Mouse (Mus musculus) monocyte, adult 5-6 weeks (primary cell): ENCODE measurements around the gene Slc7a11. TPM values are rescaled to one million over a fixed set of nuclear protein-coding genes. Genes with fewer than 3 reads are reported as not detected.

Experiments
- ATAC-seq: fragments of 153-309, 156-312 bp; replicated peaks from 2 replicates; pipeline ENCODE4 v1.8.0; 2017; ENCODE audit warnings: mild to moderate bottlenecking; ENCODE audit not compliant: low TSS enrichment, insufficient number of reproducible peaks, severe bottlenecking, poor library complexity, low FRiP score
- total RNA-seq: library from RNA; stranded (forward); fragments of 200-1000, 200-491, 200-594 nt; gene quantifications from 3 replicates; pipeline ENCODE4 v1.2.3, GENCODE M21; 2017

The Slc7a11 gene
- total RNA-seq, 1 experiment from 2014 or later: 6.0 TPM

DNA sequence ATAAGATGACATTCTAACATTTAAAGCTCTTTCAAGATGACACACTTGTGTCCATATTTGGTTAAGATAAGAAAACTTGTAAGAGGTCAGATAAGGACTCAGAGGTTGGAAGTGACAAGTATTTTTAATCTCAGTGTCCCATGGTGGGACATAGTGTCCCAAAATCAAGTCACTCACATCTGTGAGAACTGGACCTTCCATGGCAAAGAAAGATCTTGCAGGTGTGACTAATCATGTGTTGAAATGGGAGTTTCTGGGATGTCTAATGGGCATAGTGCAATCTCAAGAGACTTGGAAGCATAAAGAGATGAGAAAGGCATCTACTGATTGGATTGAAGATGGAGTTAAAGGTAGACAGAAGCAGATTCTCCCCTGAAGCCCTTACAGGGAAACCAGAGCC is 513.9 kb downstream of the Slc7a11 start:
- no peak for ATAC-seq

DNA sequence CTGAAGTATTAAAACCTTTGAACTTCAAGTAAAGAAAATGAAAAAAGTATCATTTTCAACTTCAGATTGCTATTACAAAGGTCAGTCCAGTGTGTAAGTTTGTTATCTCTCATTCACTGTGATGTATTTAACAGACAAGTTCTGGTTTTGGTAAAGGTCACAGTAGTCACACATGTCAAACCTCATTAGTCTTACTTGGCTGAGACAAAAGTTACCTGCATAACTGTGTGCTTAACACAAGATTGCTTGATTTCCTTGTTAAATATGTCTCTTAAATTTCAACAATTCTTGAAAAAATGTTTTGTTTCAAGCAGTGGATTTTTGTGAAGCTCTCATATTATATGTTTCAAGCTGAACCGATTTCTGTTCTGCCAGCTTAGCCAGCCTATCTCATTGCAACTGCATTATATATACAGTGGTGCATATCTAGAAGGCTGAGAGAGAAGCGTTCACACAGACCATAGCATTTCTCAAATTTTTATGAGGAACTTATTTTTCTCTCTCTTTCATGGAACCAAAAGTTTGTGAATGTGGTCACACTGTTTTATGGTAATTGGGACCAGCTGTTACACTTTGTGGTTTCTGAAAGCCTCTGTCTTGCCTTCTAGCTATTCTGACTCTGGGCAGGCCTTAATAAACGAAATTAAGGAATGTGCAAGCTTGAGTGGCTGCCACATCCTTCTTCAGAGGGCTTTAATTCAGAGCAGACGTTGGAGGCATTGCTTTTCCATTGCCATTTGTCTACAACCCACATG is 514.7 kb downstream of the Slc7a11 start:
- no peak for ATAC-seq

DNA sequence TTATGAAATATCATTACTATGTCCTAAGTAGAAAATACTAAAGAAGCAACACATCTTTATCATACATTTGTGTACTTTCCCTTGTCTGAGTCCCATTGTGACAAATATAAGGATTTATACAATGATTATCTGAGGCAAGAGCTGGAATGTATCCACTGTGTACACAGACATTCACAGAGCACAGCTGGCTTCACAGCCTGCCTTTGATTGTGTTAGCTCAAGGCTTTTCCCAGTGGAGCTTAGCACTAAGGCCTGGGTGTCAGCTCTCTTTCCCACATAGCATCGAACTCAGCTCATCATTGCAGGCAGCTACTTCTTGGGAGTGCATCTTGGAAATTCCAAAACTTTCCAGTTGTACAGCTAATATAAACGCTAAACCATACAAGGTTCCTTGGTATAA is 529.5 kb downstream of the Slc7a11 start:
- ATAC-seq: no peak

DNA sequence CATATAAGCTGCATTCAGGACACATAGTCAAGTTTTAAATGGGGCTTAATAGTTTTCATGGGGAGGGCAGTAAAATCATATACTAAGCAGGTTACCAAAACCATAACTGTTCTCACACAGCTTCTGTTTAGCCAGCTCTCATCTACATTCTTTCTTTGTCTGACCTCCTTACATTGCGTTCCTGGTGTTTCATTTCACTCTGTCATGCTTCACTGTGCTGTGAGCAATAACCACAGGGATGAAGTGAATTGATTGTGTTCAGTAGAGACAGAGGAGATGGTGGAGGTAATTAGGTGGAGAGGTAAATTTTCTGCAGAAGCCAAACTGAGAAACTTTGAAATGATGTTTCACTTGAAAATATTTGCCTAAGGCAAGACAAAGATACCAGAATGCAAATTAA is 532.5 kb downstream of the Slc7a11 start:
- ATAC-seq: no peak

DNA sequence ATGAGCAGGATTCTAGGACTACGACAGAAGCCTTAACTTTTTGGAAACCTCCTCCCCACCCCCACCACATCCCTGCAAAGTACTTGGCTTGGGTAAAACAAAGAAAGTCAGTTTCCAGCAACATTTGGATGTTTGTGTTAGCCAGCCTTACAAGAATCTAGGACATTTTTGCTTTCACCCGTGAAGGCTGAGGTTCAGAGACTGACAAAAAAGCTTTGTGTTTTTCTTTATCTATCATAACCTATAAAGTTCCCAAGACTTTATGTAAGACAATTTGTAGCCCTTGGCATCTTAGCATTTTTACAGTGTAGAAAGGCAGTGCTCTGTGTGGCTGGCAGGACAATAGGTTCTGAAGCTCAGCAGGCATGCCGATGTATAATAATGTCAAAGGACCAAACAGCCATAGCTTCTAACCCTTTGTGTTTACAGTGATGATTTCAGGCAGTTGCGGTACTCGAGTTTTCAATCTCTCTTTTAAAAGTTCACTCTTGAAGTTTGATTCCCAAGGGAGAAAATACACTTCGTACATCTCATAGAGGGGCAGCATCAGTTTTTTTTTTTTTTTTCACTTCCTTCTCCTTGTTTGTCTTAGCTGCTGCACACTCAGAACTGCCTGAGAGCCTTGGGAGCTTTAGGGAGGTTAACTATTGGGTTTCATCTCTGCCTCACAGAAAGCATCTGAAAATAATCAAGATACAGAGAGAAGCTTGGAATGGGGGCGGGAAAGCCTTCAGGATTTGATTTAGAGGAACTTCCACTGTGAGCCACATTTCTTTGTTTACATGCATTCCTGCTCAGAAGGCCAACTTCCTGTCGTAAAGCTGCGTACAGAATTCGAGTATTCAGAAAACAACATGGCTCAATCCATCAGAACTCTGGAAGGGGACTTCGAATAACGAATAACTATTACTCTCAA is 534.7 kb downstream of the Slc7a11 start:
- ATAC-seq: no peak

DNA sequence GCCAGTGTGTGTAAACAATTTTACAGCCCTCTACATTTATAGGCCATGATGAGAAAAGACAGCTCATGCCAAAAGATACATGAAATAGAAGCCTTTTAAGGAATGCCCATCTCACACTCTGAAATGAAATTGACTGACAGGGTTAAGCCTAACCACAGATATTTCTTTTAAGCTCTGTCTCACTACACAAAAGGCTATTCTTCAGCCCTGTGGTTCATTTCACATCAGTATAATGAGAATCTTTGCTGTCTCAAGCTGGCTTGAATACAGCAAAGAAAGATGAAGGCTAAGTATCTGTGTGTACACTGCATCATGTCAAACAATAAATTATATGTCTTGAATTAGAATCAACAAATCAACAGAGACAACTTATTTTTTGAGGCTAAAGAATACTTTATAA is 549.5 kb downstream of the Slc7a11 start:
- ATAC-seq: no peak

DNA sequence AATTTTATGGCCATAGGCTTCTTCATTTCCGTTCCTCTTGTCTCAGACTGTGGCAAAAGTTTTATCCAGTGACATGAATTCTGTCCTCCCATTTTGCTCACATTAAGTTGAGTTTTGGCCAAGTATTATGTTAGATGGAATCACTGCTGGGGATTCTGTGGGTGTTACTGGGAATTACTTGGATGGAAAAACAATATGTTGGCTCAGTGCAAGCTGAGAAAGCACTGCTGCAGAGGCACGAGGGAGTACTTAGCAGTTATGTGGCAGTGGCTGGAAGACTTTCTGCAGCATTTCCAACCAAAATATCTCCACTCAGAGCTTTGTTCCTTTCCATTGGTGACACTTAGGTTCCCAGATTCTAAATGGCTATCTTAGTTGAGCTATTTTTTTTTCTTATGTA is 556.1 kb downstream of the Slc7a11 start:
- no peak for ATAC-seq

DNA sequence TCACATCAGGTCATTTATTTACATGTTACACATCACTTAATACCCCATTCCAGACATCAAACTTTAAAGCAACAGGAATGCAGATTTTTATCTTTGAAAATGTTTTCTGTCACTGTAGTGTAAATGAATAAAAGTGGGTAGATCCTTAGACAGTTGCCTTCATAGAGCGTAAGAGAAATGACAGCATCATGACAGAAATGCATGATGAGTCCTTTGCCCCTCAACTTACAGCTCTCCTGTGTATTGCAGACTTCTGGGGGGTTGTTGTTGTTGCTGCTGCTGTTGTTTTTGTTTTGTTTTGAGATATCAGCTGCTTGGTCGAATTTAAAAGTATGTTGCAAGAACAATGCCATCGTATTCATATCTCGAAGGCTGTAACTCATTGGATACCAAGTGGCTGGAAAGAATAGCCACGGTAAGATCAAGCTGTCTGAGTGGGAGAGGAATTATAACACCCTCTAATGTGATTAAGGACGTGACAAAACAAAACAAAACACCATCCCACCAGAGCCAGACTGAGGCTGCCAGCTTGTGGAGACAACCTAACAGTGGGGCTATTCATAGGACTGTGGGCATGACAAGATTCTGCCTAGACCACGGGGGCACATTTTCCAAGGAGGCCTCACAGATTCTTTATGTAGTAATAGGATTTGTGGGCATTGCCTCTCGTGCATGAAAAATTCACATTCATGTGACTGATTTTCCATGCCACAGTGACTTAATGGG is 557.0 kb downstream of the Slc7a11 start:
- ATAC-seq: no peak

DNA sequence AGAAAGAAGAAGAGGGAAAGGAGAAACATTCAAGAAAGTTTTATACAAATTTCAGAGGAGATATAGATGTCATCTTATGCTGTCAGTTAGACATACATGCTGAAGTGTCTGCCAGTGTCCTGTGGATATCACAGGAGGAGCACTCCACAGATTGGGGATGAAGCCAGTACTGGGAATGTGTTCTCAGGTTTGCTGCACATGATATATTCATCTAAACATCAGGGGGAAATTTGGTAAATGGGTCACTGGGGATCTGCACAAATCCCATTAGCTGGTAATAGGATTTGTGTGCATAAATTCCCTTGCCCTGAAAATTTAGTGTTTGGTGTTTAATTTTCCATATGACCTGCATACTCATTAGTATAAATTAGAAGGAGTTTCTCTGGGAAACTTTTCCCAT is 562.9 kb downstream of the Slc7a11 start:
- no peak for ATAC-seq

DNA sequence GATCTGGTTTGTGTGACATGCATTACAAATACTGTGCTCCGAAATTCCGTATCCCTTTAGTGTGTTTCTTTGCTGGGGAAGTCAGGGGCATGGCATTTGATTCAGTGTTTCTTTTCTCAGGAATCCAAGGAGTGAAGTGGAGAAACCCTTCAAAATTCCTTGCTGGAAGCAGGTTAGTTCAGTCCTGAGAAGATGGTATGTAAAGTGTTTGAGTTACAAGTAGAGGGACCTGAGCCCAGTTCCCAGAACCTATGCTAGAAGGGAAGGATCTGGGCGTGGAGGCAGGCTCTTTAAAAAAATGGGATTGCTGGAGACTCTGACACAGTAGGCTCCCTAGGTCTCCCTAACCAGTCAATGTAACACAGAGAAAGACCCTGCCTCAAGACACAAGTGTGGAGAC is 572.6 kb downstream of the Slc7a11 start:
- no peak for ATAC-seq

DNA sequence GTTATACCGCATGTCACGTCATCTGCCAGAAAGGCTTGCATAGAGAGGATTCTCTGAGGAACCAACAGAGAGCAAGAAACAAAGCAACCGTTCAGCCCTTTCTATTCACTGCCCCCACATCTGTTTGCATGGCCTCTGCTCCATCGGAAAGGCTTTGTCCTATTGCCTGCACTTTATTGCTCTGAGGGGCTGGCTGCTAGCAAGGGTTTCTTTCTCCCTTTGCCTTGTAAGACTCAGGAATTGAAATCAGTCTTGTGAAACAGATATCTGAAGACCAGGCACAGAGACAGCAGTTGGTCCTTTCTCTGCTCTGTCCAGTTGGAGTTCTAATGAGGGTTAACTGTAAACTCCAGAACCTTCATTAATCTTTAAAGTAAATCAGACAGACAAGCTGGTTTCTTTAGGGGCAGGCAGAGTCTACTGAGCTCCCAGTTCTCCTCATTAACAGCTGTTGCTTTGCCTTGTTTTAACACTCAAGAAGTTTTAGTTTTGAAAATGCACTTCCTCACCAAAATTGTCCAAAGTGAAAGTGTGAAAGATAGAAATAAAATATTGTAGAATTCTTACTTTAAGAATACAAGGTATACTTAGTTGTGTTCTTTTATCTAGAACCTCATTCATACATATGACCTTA is 575.3 kb downstream of the Slc7a11 start:
- no peak for ATAC-seq

DNA sequence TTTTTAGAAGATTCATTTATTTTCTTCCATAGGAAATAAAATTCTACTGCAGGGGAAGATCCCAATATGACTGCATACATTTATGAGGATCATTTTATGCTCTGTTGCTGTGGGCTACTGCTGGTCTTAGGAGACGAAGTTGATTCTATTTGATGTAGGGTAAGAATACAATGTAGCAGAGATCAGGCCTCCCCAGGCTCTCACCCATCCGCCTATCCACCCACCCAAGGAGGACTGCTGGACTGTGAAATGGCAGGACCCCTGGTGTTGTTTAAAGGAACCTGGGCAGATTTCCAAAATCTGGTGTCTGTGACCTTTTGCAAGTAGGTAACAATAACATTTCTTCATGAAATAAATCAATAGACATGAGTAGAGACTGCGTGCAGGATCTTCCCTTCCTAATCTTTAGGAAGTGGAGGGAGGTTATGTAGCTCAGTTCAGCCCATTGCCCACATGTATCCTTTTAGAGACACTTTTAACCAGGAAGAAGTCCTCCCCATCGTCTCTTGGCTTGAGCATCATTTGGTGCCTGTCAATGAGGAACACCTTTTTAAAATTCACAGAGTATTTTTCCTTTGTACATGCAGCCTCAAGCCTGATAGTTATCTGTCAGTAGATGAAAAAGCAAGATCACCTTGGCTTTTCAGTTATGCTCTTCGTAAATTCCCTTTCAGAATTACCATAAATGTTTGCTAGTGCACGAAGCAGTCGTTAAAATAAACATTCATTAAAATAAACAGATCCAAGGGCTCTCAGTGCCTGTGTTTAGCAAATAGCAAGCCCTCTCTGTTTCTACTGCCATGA is 576.1 kb downstream of the Slc7a11 start:
- no peak for ATAC-seq

DNA sequence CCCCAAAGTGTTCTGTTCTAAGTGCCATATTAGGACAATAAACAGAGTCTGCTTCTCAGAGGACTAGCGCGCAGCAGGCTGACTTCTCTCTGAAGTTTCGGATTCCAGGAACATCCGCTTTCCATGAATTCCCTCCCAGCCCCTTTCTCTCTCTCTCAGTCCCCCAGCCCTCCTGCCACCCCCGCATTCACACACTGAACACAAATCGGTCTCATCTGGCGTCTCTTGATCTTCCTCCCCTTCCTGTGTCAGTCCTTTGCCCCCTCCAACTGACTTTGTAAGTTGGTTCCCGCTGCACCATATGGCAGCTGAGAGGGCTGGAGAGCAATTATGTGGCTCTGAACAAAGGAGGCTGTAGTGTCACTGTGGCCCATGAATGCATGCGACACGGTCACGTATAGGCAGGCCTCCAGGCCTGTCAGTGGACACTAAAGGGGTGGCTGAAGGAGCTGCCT is 577.3 kb downstream of the Slc7a11 start:
- no peak for ATAC-seq

DNA sequence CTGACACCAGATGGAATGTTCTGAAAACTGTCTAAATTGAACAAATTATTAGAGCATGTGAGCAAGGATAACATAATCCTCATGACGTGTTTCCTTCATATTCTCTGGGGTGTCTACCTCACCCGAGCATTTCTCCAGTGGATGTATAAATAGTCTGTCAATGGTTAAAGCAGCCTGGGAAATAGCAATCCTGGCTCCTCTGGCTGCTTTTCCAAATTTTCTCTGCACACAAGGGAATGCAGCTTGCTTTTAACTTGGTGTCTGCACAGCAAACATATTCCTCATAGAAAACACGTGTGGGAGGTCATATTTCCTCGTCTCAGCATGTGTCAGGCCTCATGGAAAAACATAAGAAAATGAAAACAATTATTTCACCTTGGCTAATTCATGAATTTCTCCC is 586.6 kb downstream of the Slc7a11 start:
- ATAC-seq: no peak

DNA sequence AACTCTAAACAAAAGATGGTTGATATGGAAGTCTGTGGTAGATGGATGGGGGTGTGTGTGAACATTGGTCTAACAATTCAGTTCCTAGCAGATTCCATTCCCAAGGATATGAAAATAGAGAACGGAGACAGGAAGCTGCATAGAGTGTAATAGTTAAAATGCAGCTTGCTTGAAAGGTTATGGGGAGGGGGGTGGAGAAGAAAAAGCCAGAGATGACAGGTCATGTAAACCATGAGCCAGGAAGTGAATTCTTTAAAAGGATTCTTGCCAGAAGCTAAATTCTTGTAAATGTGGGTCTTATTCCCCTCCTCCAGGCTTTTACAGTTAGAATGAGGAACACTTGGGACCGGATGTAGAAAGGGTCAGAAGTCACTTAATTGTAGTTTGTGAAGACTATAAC is 589.1 kb downstream of the Slc7a11 start:
- ATAC-seq: no peak

DNA sequence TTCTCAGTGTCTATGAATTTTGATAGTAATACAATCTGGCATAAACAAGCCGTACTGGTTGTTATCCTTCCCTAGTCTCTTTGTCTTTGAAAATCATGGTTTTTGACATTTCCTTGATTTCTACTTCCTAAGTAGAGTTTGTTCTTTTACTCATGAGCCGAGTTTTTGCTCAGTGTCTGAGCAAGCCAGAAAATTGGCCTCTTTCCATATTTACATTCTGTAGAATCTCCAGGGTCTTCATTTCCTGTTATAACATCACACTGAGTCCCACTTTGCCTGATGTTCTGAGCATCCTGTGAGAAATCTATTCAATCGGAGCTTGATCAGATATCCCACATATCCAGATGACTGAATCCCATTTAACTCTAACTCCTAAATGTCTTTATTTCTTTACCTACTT is 600.4 kb downstream of the Slc7a11 start:
- ATAC-seq: no peak
